Mouse (Mus musculus) forebrain, embryonic 15.5 days (tissue): ENCODE data around the gene Perm1. TPM values are rescaled to one million over a fixed set of nuclear protein-coding genes. Genes with fewer than 3 reads are reported as not detected.

Source experiments
- ATAC-seq: fragments of 200-750 bp; cut with Nextera tagmentation; replicated peaks from 2 replicates; pipeline ENCODE4 v1.8.0; 2017; ENCODE audit warnings: mild to moderate bottlenecking, moderate TSS enrichment, moderate library complexity
- H3K27ac ChIP-seq: fragments of 300-500 bp; sonication (generic); replicated peaks from 2 replicates; pipeline ENCODE4 v1.5.1; 2015; ENCODE audit warnings: mild to moderate bottlenecking, inconsistent platforms
- H3K27me3 ChIP-seq: fragments of 300-500 bp; sonication (generic); 2 replicates; pipeline ENCODE4 v1.6.1; 2015; ENCODE audit warnings: inconsistent platforms
- H3K36me3 ChIP-seq: fragments of 300-500 bp; sonication (generic); 2 replicates; pipeline ENCODE4 v1.6.1; 2015; ENCODE audit warnings: mild to moderate bottlenecking, inconsistent platforms
- H3K4me1 ChIP-seq: fragments of 300-500 bp; sonication (generic); 2 replicates; pipeline ENCODE4 v1.6.1; 2015; ENCODE audit warnings: inconsistent platforms
- H3K4me2 ChIP-seq: fragments of 300-500 bp; sonication (generic); replicated peaks from 2 replicates; pipeline ENCODE4 v1.6.1; 2015; ENCODE audit warnings: mild to moderate bottlenecking, inconsistent platforms
- H3K4me3 ChIP-seq: fragments of 300-500 bp; sonication (generic); 2 replicates; pipeline ENCODE4 v1.5.1; 2015; ENCODE audit warnings: mild to moderate bottlenecking, inconsistent platforms
- H3K9ac ChIP-seq: fragments of 300-500 bp; sonication (generic); replicated peaks from 2 replicates; pipeline ENCODE4 v1.6.1; 2015; ENCODE audit warnings: mild to moderate bottlenecking, inconsistent platforms
- H3K9me3 ChIP-seq: fragments of 300-500 bp; sonication (generic); 2 replicates; pipeline ENCODE4 v1.6.1; 2016; ENCODE audit warnings: inconsistent platforms
- whole genome bisulfite sequencing: fragments of 180-500 bp; shearing (Covaris S2); methylation state at CpG from one replicate; pipeline ENCODE4 v1.1.7; 2015; ENCODE audit warnings: mixed read lengths; 5-methylcytosine and 5-hydroxymethylcytosine counted together
- polyA plus RNA-seq: library from polyadenylated mRNA; unstranded; fragments of >200 nt; fragmentation: Nextera tagmentation; extraction: Ambion mirVana; gene quantifications from 2 replicates; pipeline ENCODE4 v1.2.1, GENCODE M21; 2015

Perm1 gene
- polyA plus RNA-seq, result 1.7 and 2.0 TPM in 2 replicates

DNA sequence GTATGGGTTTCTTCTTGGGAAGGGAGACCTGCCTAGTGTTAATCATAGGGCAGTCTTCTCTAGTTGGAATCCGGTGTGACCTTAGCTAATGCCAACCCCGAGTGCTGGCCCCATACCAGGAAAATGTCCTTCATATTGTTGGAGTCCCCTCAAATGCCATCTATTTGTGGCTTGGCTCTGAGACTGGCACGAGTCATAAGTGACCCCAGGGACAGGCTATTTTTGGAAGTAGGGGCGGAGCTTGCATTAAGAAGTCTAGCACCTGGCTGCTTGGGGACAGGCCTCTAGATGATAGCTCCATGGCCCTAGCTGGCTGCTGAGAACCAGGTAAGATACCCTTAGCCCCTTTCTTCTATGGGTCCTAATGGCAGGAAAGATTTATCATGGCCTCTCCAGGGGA lies at the start of gene Perm1:
Gene Perm1 (plus strand): TSS at position 220 of the 400 bp plus-strand sequence.
- Histone ChIP-seq H3K9me3 (no peaks in the 10 kb centered on the region), H3K4me3 (no peak within 1 kb of the TSS), H3K36me3 (no peaks in the 10 kb centered on the region), H3K9ac (no peak within 1 kb of the TSS), H3K27ac (no peak within 1 kb of the TSS), H3K27me3 (no peaks in the 10 kb centered on the region), H3K4me1 (no peaks in the 10 kb centered on the region), H3K4me2 (no peak within 1 kb of the TSS)
- WGBS, result 81% methylated on average over 4 of the region's 4 CpGs
- no peak for ATAC-seq

DNA sequence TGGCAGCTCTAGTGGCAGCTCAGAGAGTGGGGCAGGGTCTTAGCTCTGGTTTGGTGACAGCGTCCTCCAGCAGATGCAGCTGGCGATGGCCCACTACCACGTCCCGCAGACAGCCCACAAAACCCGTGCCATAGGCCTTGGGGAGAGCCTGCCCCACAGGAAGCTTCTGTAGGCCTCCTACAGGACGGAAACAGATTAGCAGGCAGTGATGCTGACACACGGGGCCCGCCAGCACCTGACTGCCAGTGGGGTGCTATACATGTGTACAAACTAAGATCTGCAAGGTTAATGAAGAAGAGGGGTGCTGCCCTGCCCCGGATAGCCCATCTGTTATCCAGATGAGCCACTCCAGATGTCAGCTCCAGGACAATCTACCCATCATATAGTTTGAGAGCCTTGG lies 49.2 kb upstream of the Perm1 start:
- H3K27ac ChIP-seq, result no peak overlapping the region
- H3K36me3 ChIP-seq, result peaks cover 91% of the 10 kb centered on the region
- H3K27me3 ChIP-seq, result no peaks in the 10 kb centered on the region
- 85% methylated on average over 9 of the region's 9 CpGs for WGBS
- no peaks in the 10 kb centered on the region for H3K4me1 ChIP-seq
- H3K9ac ChIP-seq, result no peak overlapping the region
- no peaks in the 10 kb centered on the region for H3K9me3 ChIP-seq
- H3K4me2 ChIP-seq, result no peak overlapping the region
- no peak for ATAC-seq
- H3K4me3 ChIP-seq, result no peak overlapping the region

- no peak overlapping the region for H3K4me2 ChIP-seq
- WGBS, result 94% methylated on average over 8 of the region's 8 CpGs
- H3K27me3 ChIP-seq, result no peaks in the 10 kb centered on the region
- H3K27ac ChIP-seq, result no peak overlapping the region
- peaks cover 97% of the 10 kb centered on the region for H3K36me3 ChIP-seq
- H3K4me3 ChIP-seq, result no peak overlapping the region
- no peaks in the 10 kb centered on the region for H3K9me3 ChIP-seq
- H3K4me1 ChIP-seq, result no peaks in the 10 kb centered on the region
- ATAC-seq, result peak; percentile 43; the same call in 1 of the 2 replicates
- no peak overlapping the region for H3K9ac ChIP-seq
Observed at GRCm38 (mm10) chr4:156168611-156169010, 47.1 kb upstream of the Perm1 start.

DNA sequence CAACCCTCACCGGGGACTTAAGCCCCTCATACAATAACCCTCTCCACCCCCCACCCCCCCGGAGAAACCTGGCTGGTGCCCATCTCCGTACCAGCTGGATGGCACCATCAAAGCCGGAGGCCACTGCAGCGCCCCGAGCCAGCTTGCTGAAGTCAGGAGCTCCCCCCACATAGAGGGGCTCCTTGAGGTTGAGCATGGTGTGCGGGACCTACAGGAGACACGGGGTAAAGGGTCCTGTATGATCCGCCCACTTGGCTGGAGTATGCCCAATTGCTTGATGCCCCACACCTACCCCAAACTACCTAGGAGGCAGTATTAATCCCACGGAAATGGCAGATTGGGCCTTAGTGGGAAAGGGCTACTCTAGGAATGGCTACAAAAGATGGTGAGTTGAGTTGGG lies 46.5 kb upstream of the Perm1 start:
- Histone ChIP-seq H3K27me3 (no peaks in the 10 kb centered on the region), H3K4me1 (no peaks in the 10 kb centered on the region), H3K36me3 (peaks cover 97% of the 10 kb centered on the region), H3K27ac (no peak overlapping the region), H3K4me2 (no peak overlapping the region), H3K9me3 (no peaks in the 10 kb centered on the region), H3K4me3 (no peak overlapping the region), H3K9ac (no peak overlapping the region)
- no peak for ATAC-seq
- WGBS, result 93% methylated on average over 10 of the region's 10 CpGs

DNA sequence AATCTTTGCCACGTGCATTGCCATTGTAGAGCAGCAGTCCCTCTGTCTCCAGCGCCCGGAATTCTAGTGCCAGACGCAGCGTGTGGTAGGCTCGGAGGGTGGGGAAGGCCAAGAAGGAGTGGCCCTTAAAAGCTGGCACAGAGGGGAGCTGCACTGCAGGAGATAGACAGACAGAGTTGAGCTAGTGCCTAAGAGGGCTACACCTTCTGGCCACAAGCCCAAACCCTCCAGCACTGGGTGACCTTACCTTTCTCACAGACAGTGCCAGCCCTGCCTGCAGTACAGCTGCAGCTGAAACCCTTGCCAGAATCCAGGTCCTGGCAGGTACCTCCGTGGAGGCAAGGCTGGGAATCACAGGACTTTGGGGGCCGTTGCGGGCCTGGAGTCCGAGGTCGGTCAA lies 43.8 kb upstream of the Perm1 start:
- ATAC-seq, result no peak
- H3K9me3 ChIP-seq, result no peaks in the 10 kb centered on the region
- no peak overlapping the region for H3K9ac ChIP-seq
- H3K27ac ChIP-seq, result no peak overlapping the region
- 95% methylated on average over 11 of the region's 11 CpGs for WGBS
- H3K27me3 ChIP-seq, result no peaks in the 10 kb centered on the region
- no peak overlapping the region for H3K4me2 ChIP-seq
- peaks cover 98% of the 10 kb centered on the region for H3K36me3 ChIP-seq
- H3K4me1 ChIP-seq, result no peaks in the 10 kb centered on the region
- H3K4me3 ChIP-seq, result no peak overlapping the region

GRCm38 (mm10) chr4:156177630-156178029 lies 38.0 kb upstream of the Perm1 start:
- peaks cover 31% of the 10 kb centered on the region for H3K4me1 ChIP-seq
- 92% methylated on average over 9 of the region's 9 CpGs for WGBS
- no peaks in the 10 kb centered on the region for H3K9me3 ChIP-seq
- peaks cover 69% of the 10 kb centered on the region for H3K36me3 ChIP-seq
- H3K27me3 ChIP-seq, result no peaks in the 10 kb centered on the region
- no peak for ATAC-seq
- H3K27ac ChIP-seq, result no peak overlapping the region
- H3K9ac ChIP-seq, result no peak overlapping the region
- H3K4me2 ChIP-seq, result no peak overlapping the region
- no peak overlapping the region for H3K4me3 ChIP-seq

- Histone ChIP-seq H3K4me3 (peak overlapping the region; percentile 56), H3K27me3 (no peaks in the 10 kb centered on the region), H3K36me3 (peaks cover 12% of the 10 kb centered on the region), H3K4me1 (peaks cover 91% of the 10 kb centered on the region), H3K9ac (peak overlapping the region; percentile 40), H3K4me2 (peak overlapping the region; percentile 77), H3K27ac (no peak overlapping the region), H3K9me3 (no peaks in the 10 kb centered on the region)
- 89% methylated on average over 5 of the region's 5 CpGs for WGBS
- ATAC-seq, result no peak
Observed at GRCm38 (mm10) chr4:156183747-156184146, 31.9 kb upstream of the Perm1 start.

- Histone ChIP-seq H3K36me3 (peaks cover 5% of the 10 kb centered on the region; the same call in 1 of the 2 replicates), H3K4me3 (peak overlapping the region; percentile 56), H3K27ac (peak overlapping the region; percentile 94), H3K9ac (peak overlapping the region; percentile 85), H3K4me1 (peaks cover 98% of the 10 kb centered on the region), H3K27me3 (no peaks in the 10 kb centered on the region), H3K9me3 (no peaks in the 10 kb centered on the region), H3K4me2 (peak overlapping the region; percentile 77)
- WGBS, result 79% methylated on average over 7 of the region's 7 CpGs
- no peak; the same call in 1 of the 2 replicates for ATAC-seq
Observed at GRCm38 (mm10) chr4:156184291-156184954, 31.2 kb upstream of the Perm1 start.

DNA sequence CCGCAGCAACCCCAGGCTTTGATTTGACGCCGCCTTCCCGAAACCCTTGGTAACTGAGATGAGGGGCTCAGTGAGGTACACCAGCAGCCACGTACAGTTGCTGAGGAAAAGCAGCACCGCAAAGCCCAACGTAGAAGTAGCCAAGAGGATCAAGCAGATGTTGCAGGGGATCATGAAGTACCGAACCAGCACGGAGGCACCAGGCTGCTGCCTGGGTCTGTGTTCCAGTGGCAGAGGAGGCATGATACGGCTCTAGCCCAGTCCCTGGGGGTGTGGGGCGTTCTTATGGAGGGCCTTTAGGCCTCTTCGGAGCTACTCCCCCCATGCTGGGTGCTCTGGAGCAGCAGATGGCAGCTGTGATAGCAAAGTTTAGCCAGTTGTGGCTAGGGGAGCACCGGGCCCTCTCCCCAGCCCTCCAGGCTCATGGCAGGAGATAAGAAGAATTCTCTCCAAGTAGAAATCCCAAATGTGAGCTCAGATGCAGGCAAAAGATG lies 30.2 kb upstream of the Perm1 start:
- peak overlapping the region; percentile 85 for H3K9ac ChIP-seq
- H3K36me3 ChIP-seq, result peaks cover 3% of the 10 kb centered on the region
- peak; percentile 30; the same call in 1 of the 2 replicates for ATAC-seq
- peaks cover 97% of the 10 kb centered on the region for H3K4me1 ChIP-seq
- 44% methylated on average over 13 of the region's 13 CpGs for WGBS
- peak overlapping the region; percentile 94 for H3K27ac ChIP-seq
- H3K9me3 ChIP-seq, result no peaks in the 10 kb centered on the region
- H3K27me3 ChIP-seq, result no peaks in the 10 kb centered on the region
- H3K4me3 ChIP-seq, result peak overlapping the region; percentile 56
- H3K4me2 ChIP-seq, result peak overlapping the region; percentile 77

- ATAC-seq, result peak; percentile 57
- no peaks in the 10 kb centered on the region for H3K9me3 ChIP-seq
- H3K27ac ChIP-seq, result peak overlapping the region; percentile 94
- H3K4me2 ChIP-seq, result peak overlapping the region; percentile 77
- H3K36me3 ChIP-seq, result peaks cover 6% of the 10 kb centered on the region
- H3K4me3 ChIP-seq, result peak overlapping the region; percentile 56
- H3K9ac ChIP-seq, result peak overlapping the region; percentile 85
- WGBS, result 2% methylated on average over 31 of the region's 31 CpGs
- no peaks in the 10 kb centered on the region for H3K27me3 ChIP-seq
- H3K4me1 ChIP-seq, result peaks cover 96% of the 10 kb centered on the region
Observed at GRCm38 (mm10) chr4:156185950-156186850, 29.5 kb upstream of the Perm1 start.

- Histone ChIP-seq H3K27ac (peak overlapping the region; percentile 84), H3K36me3 (peaks cover 9% of the 10 kb centered on the region), H3K4me2 (peak overlapping the region; percentile 14; the same call in 1 of the 2 replicates), H3K4me1 (peaks cover 87% of the 10 kb centered on the region), H3K9me3 (no peaks in the 10 kb centered on the region), H3K9ac (peak overlapping the region; percentile 6; the same call in 1 of the 2 replicates), H3K27me3 (no peaks in the 10 kb centered on the region), H3K4me3 (no peak overlapping the region)
- WGBS, result 21% methylated on average over 5 of the region's 5 CpGs
- no peak for ATAC-seq
Observed at GRCm38 (mm10) chr4:156188162-156188810, 27.4 kb upstream of the Perm1 start.
